Mouse (Mus musculus): ENCODE results near the gene Cog5. TPM values are rescaled to one million over a fixed set of nuclear protein-coding genes. Genes with fewer than 3 reads are reported as not detected.
A peak's percentile ranks its signal among the peaks of the same experiment; 100 is the strongest.

Gene Cog5
- polyA plus RNA-seq, 1 experiment from 2014 or later: 30.8 TPM

DNA sequence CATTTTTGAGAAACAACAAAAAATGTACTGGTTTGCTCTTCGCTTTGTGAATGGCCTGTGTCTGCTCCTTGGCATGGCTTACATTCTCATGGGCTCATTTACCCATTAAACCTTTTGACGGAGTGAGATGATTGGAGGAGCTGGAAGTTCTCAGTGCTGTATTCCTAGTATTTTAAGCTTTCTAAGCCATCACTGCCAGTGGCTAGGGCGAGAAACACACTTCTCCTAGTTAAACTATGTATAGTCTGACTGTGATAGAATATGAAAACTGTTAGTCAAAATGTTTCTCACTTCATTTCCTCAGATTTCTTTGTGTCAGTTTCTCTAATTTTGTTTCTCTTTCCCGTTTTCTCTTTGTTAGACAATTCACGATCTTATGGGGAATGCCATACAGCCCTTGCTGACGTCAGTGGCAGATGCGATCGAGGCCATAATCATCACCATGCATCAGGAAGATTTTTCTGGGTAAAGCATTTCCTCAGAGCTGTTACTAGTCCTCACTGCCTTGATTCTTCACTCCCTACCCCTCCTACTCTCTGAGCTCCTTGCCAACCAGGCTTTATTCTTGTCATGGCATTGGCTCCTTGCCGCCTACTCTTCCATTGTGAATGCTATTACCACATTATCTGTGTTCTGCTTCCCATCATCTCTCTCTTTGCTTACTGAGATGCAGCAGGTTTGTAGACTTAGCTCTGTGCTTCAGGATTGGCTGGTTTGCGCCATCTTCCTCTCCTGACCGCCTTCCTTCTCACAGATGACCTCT is 231.4 kb downstream of the Cog5 start:
- WGBS: 95% methylated on average over 11 of the region's 11 CpGs
- Histone ChIP-seq H3K4me2 (no peak overlapping the region), H3K4me1 (peaks cover 7% of the 10 kb centered on the region), H3K9me3 (no peaks in the 10 kb centered on the region), H3K36me3 (replicated peaks) (peaks cover 9% of the 10 kb centered on the region), H3K9ac (no peak overlapping the region), H3K27me3 (no peaks in the 10 kb centered on the region), H3K27ac (no peak overlapping the region), H3K4me3 (replicated peaks) (no peak overlapping the region)
- ATAC-seq (ENCODE audit: low FRiP score): no peak

DNA sequence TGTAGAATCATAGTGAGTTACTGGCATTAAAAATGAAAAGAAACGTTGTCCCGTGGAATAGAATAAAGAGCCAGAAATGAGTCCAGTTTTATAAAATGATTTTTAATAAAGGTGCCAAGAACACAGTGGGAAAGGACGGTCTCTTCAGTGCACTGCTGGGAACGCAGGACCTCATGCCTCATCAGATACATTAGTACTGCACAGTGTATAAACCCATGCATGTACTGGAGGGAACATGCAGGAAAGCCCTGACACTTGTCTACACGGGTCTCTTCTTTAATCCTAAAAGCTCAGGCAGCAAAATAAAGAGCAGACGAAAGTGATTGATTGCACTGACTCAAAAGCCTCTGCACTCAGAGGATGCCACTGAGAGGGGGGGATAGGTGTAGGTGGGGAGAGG is 236.0 kb downstream of the Cog5 start:
- no peak for ATAC-seq (ENCODE audit: low FRiP score)
- H3K4me3 ChIP-seq (replicated peaks): no peak overlapping the region
- H3K4me2 ChIP-seq: no peak overlapping the region
- 62% methylated on average over 6 of the region's 6 CpGs for WGBS
- H3K9ac ChIP-seq: no peak overlapping the region; the same call in 1 of the 2 replicates
- H3K27me3 ChIP-seq: no peaks in the 10 kb centered on the region
- peaks cover 9% of the 10 kb centered on the region for H3K36me3 ChIP-seq (replicated peaks)
- no peak overlapping the region for H3K27ac ChIP-seq
- H3K4me1 ChIP-seq: peaks cover 25% of the 10 kb centered on the region
- H3K9me3 ChIP-seq: no peaks in the 10 kb centered on the region

GRCm38 (mm10) chr12:31892079-31892478 is 237.4 kb downstream of the Cog5 start:
- no peak for ATAC-seq (ENCODE audit: low FRiP score)
- no peaks in the 10 kb centered on the region for H3K9me3 ChIP-seq
- H3K27ac ChIP-seq: no peak overlapping the region
- H3K36me3 ChIP-seq (replicated peaks): no peaks in the 10 kb centered on the region
- no peak overlapping the region for H3K4me2 ChIP-seq
- no peak overlapping the region for H3K4me3 ChIP-seq (replicated peaks)
- H3K27me3 ChIP-seq: no peaks in the 10 kb centered on the region
- no peak overlapping the region for H3K9ac ChIP-seq
- H3K4me1 ChIP-seq: peaks cover 39% of the 10 kb centered on the region

DNA sequence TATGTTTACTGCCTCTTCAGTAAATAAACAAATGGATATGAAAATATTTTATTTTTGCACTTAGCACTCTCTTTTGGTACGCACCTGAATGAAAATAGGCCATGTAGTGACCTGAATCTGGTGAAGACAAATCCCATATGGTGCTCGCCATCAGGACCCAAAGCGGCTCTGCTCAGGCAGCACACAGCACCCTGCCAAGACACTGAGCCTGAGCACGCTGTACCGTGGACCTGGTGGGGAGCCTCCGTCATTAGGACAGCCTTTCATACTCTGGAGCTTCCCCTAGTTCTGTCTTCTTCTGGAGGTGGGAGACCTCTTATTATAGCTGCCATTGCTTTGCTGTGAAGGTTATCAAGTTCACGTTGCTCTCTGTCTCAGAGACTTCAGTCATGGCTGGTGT is 238.1 kb downstream of the Cog5 start:
- H3K4me2 ChIP-seq: no peak overlapping the region
- no peak overlapping the region for H3K27ac ChIP-seq
- no peak overlapping the region for H3K9ac ChIP-seq
- H3K36me3 ChIP-seq (replicated peaks): no peaks in the 10 kb centered on the region
- H3K4me1 ChIP-seq: peaks cover 44% of the 10 kb centered on the region
- H3K9me3 ChIP-seq: no peaks in the 10 kb centered on the region
- WGBS: 91% methylated on average over 7 of the region's 7 CpGs
- no peak overlapping the region for H3K4me3 ChIP-seq (replicated peaks)
- no peaks in the 10 kb centered on the region for H3K27me3 ChIP-seq
- ATAC-seq (ENCODE audit: low FRiP score): no peak

DNA sequence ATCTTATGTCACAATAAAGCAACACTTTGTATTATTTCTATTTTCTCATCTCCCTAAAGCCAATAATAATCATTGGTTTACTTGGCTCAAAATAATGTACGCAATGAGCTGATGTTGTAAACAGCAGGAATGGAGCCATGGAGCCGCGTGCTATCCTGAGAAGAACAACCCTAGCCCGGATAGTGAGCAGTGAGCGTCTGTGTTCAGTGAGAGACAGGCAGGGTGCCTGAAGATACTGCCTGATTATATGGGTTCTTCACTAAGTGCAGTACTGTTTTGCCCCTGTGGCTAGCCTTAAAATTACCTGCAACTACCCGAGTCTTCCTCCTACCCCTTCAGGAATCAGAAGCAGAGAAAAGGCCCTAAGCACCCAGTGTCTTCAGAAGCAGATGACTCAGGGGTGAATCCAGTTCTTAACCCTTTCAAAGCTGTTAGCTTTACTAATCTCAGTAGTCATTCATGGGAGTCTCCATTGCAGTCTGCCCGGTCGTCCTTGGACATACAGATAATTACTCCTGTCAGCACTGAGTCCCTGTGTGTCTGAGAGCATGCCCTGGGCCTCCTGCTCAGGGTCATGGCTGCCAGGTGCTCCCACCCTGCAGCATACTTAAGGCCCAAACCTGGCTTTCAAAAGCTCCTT is 240.5 kb downstream of the Cog5 start:
- no peak overlapping the region for H3K4me3 ChIP-seq (replicated peaks)
- 32% methylated on average over 8 of the region's 8 CpGs for WGBS
- H3K9me3 ChIP-seq: no peaks in the 10 kb centered on the region
- no peak overlapping the region for H3K9ac ChIP-seq
- H3K36me3 ChIP-seq (replicated peaks): no peaks in the 10 kb centered on the region
- peak overlapping the region; percentile 75 for H3K27ac ChIP-seq
- H3K4me1 ChIP-seq: peaks cover 43% of the 10 kb centered on the region
- H3K4me2 ChIP-seq: no peak overlapping the region
- no peaks in the 10 kb centered on the region for H3K27me3 ChIP-seq
- ATAC-seq (ENCODE audit: low FRiP score): peak; percentile 62

DNA sequence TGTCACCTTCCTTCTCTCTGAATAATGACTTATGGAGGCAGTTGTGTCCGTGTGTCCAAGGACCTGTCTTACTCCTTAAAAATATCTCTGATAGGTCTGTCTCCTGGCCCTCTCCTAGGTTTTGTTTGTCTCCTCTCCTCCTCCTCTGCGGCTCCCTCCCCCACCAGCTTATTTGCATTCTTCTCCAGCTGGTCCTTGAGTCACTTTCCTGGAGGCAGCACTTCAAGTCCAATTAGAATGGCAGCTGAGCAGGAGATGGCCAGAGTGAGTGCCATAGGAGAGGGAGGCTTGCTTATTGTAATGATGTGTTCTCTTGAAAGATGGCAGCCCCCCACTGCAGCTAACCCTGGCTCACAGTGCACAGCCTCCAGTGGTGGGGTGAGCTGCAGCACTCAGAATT is 241.2 kb downstream of the Cog5 start:
- Histone ChIP-seq H3K9ac (no peak overlapping the region), H3K27me3 (no peaks in the 10 kb centered on the region), H3K4me1 (peaks cover 39% of the 10 kb centered on the region), H3K27ac (peak overlapping the region; percentile 75), H3K4me3 (replicated peaks) (no peak overlapping the region), H3K36me3 (replicated peaks) (no peaks in the 10 kb centered on the region), H3K9me3 (no peaks in the 10 kb centered on the region), H3K4me2 (peak overlapping the region; percentile 8; the same call in 1 of the 2 replicates)
- WGBS: 9% methylated on average over 2 of the region's 2 CpGs
- peak; percentile 79 for ATAC-seq (ENCODE audit: low FRiP score)

DNA sequence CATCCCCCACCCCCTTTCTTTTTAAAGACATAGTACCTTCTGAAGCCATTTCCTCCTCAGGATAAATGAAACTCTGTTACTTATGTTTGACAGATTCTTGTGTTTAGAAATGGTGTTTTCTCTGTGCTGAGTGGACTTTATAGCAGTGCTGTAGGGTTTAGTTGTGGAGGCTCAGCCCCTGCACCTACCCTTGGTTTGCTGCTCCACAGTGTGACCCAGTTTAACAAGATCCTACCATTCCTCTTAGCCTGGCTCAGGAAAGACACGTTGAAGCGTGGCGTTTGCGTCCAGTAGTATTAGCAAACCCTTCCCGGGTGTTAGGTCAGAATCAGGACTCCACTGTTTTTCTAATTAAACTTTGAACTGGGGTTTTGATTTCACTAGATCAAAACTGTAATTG is 241.6 kb downstream of the Cog5 start:
- Histone ChIP-seq H3K9me3 (no peaks in the 10 kb centered on the region), H3K27ac (peak overlapping the region; percentile 75), H3K4me2 (no peak overlapping the region), H3K4me1 (peaks cover 37% of the 10 kb centered on the region), H3K9ac (no peak overlapping the region), H3K4me3 (replicated peaks) (no peak overlapping the region), H3K27me3 (no peaks in the 10 kb centered on the region), H3K36me3 (replicated peaks) (no peaks in the 10 kb centered on the region)
- peak; percentile 24; the same call in 1 of the 2 replicates for ATAC-seq (ENCODE audit: low FRiP score)
- 5% methylated on average over 5 of the region's 5 CpGs for WGBS

DNA sequence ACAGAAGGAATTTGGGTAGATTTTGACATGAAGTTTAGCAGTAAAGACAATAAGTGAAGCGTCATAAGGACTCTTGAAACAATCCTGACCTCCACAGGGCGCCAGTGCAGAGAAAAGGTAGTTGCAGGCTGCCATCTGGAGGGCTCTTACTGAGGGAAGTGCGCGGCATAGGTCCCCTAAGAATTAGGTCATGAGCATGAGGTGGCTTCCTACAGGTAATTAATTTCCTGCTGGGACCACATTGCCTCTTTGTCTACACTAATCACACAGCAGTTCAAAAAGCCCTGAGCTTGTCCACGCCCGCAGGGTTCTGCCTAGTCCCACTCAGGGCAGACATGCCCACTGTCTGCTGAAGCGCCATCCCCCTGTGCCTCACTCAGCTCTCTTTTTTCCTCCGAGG is 242.3 kb downstream of the Cog5 start:
- WGBS: 10% methylated on average over 8 of the region's 8 CpGs
- Histone ChIP-seq H3K4me3 (replicated peaks) (no peak overlapping the region), H3K9me3 (no peaks in the 10 kb centered on the region), H3K4me1 (peaks cover 35% of the 10 kb centered on the region), H3K27me3 (no peaks in the 10 kb centered on the region), H3K36me3 (replicated peaks) (no peaks in the 10 kb centered on the region), H3K27ac (peak overlapping the region; percentile 75), H3K4me2 (0 out of 2 replicates have a peak overlapping the region, but pooled peaks have one; percentile 15), H3K9ac (no peak overlapping the region)
- peak; percentile 49; the same call in 1 of the 2 replicates for ATAC-seq (ENCODE audit: low FRiP score)

DNA sequence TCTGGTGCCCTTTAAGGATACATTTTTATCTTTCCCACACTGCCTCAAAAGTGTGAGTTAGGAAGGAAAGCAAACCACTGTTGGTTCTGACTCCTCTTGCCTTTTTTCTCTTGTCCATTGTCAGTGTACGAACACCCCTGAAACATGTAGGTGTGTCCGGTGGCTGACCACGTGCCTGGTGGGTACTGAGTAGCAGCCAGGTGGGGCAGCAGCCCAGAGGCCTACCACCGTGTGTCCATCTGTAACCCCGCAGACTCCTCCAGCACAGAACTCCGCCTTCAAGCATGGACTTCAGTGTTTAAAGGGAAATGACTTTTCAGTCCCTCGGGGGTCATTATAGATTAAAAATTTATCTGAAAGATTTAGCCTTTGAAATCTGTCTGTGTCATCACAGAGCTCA is 242.8 kb downstream of the Cog5 start:
- Histone ChIP-seq H3K27ac (peak overlapping the region; percentile 75; the same call in 1 of the 2 replicates), H3K27me3 (no peaks in the 10 kb centered on the region), H3K9ac (no peak overlapping the region), H3K4me1 (peaks cover 31% of the 10 kb centered on the region), H3K9me3 (no peaks in the 10 kb centered on the region), H3K4me2 (no peak overlapping the region), H3K4me3 (replicated peaks) (no peak overlapping the region), H3K36me3 (replicated peaks) (no peaks in the 10 kb centered on the region)
- WGBS: 46% methylated on average over 7 of the region's 7 CpGs
- no peak for ATAC-seq (ENCODE audit: low FRiP score)

- H3K9ac ChIP-seq: no peak overlapping the region
- H3K27me3 ChIP-seq: no peaks in the 10 kb centered on the region
- no peak overlapping the region for H3K27ac ChIP-seq
- no peak for ATAC-seq (ENCODE audit: low FRiP score)
- 82% methylated on average over 4 of the region's 4 CpGs for WGBS
- H3K4me3 ChIP-seq (replicated peaks): no peak overlapping the region
- H3K9me3 ChIP-seq: no peaks in the 10 kb centered on the region
- no peak overlapping the region for H3K4me2 ChIP-seq
- H3K4me1 ChIP-seq: peaks cover 27% of the 10 kb centered on the region
- H3K36me3 ChIP-seq (replicated peaks): no peaks in the 10 kb centered on the region
Measured at GRCm38 (mm10) chr12:31900391-31900914, 245.8 kb downstream of the Cog5 start.

GRCm38 (mm10) chr12:31905696-31906551 is 251.3 kb downstream of the Cog5 start:
- Histone ChIP-seq H3K9ac (no peak overlapping the region), H3K27me3 (no peaks in the 10 kb centered on the region), H3K4me1 (peaks cover 14% of the 10 kb centered on the region), H3K9me3 (no peaks in the 10 kb centered on the region), H3K27ac (peak overlapping the region; percentile 76), H3K4me2 (no peak overlapping the region), H3K4me3 (replicated peaks) (no peak overlapping the region), H3K36me3 (replicated peaks) (no peaks in the 10 kb centered on the region)
- peak; percentile 79; the same call in 1 of the 2 replicates for ATAC-seq (ENCODE audit: low FRiP score)
- WGBS: 38% methylated on average over 6 of the region's 6 CpGs

GRCm38 (mm10) chr12:31907436-31907835 is 252.8 kb downstream of the Cog5 start:
- H3K4me1 ChIP-seq: peaks cover 14% of the 10 kb centered on the region
- no peaks in the 10 kb centered on the region for H3K9me3 ChIP-seq
- H3K36me3 ChIP-seq (replicated peaks): no peaks in the 10 kb centered on the region
- no peak overlapping the region for H3K4me3 ChIP-seq (replicated peaks)
- ATAC-seq (ENCODE audit: low FRiP score): no peak
- H3K4me2 ChIP-seq: no peak overlapping the region
- H3K27me3 ChIP-seq: no peaks in the 10 kb centered on the region
- no peak overlapping the region for H3K27ac ChIP-seq
- WGBS: 95% methylated on average over 2 of the region's 2 CpGs
- H3K9ac ChIP-seq: no peak overlapping the region
